Mouse (Mus musculus) ovary, postnatal 10 days (tissue): ENCODE data around the gene Bmp5.
"Not testable (repeated sequence)": the region's sequence is repeated elsewhere in the genome, so short reads cannot be mapped to it uniquely, and the experiment has no call there.

ENCODE experiments used
- DNase-seq: peaks from one replicate; pipeline ENCODE4 v3.0.0; 2022; ENCODE audit warnings: low spot score

Gene Bmp5

DNA sequence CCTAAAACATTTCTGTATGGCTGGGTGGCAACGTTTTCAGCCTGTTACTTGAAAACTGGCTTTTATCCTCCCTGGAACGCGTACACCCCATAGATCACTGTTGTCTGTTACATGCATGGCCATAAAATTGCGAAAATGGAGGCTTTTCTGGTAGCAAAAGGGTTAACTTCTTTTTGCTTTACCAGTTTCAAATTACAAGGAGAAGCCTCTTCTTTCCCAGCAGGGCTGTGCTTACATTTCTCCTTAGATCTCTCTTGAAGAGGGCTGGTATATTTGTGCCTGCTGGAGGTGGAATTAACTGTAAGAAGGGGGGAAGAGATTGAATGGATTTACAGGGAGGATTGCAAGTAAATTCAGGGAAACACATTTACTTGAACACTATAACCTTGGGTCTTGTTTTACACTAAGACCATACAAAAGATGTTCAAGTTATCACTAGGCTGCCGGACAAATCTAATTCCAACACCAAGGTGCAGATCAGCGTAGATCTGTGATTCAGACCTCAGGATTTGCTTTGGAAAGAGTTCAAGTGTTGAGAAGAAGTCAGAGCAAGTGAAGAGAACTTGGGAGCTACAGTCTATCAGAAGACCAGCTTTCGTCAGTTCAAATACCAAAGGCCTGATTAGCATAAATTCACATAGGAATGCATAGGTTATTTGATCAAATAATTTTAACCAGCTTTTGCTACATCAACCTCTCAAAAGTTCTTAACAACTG is at the start of gene Bmp5:
Bmp5 (plus strand) TSS at position 236 of the 717 bp plus-strand sequence.
- no peak for DNase-seq

DNA sequence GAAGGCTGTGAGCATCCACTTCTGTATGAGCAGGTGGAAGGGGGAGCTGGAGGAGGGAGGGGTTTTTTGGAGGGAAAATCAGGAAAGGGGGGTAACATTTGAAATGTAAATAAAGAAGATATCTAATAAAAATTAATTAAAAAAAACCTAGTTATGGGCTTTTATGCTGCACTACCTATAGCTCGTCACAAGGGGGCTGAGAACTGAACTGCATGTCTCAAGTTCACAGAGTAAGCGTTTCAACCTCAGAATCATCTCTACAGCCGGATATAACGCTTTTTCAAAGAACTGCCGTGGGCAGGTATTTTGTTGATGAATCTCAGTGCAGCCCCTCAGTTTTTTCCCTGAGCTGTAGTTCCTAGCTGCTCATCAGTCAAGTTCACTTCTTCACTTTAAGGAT is 15.1 kb upstream of the Bmp5 start:
- no peak for DNase-seq

DNA sequence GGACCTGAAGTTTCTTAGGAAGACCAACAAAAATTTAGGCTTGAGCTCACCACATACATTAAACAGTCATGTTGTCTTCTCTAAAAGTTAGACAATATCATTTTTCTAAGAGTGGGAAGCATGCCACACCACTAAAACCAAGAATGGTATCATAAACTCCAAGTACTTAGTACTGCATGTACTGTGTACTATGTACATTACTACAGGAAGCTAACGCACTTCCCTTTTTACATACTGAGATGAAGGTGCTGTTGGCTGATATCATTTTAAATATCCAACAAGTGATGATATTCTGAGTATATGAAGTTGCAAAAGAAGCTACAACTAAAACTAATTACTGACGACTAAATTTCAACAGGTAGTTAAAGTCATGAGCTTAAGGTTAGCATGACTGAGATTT is 13.6 kb upstream of the Bmp5 start:
- DNase-seq = no peak

DNA sequence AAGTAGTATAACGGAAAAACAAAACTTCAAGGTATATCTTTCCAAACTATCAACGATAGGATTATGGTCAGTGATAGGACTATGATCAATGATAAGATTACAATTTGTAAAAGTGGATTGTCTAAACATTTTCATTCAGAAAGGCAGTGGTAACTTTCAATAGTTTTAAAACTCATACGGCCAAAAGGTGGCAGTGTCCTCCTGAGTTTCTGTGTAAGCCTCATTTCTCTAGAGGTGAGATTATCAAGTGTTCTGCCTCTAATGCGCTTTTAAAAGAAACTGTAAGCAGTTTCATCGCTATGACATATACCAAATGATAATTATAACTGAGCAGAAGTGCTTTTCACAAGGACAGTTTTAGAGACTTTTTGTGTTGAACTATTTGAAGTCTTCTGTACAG is 12.7 kb upstream of the Bmp5 start:
- no peak for DNase-seq

DNA sequence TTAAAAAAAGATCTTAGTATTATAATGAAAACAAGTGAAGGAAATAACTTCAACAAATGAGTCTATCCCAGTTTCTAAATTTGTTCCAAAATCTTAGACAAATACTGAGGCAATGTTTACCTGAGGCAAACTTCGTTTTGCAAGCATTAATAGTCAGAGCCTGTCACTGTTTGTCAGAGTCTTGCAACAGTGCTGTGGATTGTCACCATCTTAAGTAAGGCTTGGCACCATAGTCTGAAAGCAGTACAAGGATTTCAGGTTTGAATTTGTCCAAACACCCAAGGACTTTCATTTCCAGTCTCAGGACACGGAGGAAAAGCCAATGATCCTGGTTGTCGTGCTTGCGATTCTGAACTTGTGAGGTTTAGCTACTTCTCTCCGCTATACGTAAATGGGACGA is 10.4 kb upstream of the Bmp5 start:
- no peak for DNase-seq

DNA sequence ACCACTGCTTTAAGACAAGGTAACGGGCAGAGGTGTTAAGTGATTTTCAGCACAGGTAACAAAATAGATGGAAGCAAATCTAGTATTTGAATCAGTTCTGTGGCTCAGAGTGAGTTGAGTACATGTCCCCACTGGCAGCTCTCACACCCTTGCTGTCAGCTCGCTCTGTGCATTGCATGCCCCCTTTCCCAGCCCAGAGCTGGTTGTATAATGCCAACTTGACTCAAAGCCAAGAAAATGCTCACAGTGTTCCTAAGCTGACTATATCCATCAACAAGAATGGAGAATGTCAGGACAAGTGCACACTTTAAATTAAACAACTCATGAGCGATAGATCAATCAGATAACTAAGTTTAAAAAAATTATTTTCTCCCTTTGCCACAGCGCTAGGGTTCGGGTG is 8.6 kb upstream of the Bmp5 start:
- DNase-seq = no peak

DNA sequence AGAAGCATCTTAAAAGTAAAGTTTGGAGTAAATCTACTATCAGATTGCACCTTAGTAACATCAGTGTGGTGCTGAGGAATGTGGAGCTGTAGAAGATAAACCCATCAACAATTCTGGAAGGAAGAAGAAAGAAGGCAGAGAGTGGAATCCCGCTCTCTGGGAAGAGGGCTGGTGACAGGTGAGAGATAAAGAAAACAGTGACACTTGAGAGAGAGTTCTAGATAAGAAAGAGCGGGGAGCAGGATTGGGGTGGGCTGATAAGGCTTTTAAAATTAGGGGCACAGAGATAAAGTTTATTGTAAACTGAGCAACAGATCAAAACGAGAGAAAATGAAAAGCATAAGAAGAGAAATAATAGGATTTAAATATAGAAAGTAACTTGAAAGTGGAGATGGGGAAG is 6.1 kb upstream of the Bmp5 start:
- DNase-seq = no peak

DNA sequence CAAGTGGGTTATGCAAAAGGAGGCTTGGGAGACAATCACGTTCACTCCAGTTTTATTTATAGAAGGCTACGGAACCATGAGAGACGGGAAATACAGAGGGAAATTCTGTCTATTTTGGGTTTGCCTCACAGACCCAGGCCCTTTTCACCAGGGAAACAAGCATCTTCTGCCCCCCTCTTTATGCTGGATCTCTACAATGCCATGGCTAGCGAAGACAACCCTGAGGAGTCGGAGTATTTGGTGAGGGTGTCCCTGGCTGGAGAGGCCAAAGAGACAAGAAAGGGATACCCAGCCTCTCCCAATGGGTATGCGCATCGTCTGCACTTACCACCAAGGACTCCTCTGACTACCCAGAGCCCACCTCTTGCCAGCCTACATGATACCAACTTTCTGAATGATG is 989 bp downstream of the Bmp5 start:
- DNase-seq = no peak

DNA sequence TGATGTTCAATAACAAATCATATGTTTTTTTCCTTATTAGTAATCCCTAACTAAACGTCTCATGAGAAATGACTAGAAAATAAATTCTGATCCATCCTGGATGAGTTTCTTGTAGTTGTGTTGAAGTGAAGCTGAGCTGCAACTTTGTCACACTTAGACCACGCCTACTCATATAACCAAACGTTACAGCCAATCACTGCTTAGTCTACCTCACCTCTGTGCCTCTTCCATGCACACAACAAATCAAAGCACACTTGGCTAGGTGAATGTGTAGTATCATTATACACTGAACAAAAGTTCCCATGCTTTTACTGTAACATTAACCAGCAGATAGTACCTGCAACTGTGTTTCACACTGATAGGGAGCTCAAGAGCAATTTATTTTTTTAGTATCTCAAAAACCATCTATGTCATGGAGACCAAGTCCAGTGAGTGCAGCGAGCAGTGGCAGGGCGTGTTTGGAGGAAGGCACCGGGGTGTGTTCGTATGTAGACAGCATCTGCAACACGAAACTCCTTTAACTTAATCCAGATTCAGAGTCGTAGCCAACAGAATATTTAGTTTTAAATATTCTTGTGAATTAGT is 3.7 kb downstream of the Bmp5 start:
- DNase-seq = no peak

DNA sequence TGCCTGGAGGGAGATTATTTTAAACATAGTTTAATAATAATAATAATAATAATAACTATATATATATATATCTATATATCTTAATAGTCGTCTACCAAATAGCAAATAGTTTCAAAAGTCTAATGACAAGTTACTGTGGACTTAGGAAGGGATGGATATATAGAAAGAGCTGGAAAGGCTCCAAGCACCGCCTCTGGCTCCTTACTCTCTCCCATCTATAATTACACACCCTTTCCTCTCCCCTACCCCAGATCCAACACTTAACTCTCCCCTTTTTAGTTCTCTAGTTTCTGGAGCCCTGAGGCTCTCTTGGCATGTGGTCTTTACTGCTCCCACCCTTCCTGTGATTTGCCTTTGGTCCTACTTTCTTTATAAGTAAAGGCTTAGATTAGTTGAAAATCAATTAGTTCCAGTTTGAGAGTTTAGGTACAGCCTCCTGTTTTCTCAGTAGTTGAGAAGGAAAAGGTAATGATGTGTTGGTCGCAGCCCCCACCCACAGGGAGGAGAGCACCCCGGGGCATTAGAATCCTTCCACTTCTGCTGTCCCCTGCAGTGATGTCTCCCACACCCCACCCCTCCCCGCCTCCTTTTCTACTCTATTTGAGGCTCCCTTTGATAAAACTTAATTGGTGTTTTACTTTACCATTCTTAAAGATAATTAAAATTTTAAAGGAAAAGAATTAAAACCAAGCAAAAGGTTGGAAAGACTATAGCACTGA is 5.6 kb downstream of the Bmp5 start:
- no peak for DNase-seq

DNA sequence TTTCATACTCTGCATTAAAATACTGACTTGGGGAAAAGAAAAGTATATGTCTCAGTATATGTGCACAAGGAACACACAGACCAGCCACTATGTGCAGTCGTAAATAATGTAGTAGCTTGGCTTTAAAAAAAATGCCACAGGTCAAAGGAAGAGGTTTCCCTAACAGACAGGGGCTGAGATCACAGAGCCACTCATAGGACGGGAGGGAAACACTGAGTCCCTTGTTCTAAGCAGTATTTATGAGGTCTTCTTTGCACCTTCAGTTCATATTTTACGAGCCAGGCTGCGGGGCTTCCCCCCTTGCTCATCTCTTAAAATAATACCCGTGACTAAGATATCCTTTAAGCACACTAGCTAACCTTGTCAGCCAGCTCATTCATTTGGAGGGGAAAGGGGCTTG is 6.4 kb downstream of the Bmp5 start:
- DNase-seq = no peak

DNA sequence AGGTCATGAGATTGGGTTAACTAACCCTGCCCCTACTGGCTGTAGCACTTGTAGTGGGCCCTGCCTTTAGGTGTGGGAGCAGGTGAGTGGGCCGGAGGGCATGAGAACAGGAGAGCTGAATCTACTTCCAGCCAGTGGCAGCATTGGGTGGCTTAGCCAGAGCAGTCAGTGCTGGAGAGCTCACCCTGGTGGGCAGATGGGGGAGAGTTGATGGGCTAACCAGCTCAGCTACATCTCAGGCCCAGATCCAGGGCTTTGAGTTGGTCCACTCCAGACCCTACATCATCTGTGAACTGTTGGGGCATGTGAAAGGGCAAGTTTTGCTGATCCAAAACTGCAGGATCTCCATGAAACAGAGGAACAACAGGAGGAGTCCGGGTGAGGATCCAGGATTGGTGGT is 8.4 kb downstream of the Bmp5 start:
- DNase-seq = no peak

DNA sequence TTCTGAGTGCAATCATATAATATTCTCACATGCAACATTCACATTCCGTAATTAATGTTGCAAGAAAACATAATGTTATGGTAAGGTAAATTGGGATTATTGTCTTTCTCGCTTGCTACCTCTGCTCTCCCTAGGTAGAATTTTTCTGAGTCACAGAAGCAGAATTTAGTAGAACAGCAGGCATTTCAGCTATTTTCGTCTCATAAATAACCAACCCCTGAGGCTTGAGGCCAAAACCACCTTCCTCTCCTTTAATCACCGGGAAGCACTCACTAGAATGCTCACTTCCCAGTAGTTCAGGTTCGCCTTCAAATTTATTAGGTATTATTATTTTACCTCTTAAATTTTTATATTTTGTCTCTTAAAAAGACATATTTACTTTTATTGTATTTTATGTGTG is 10.8 kb downstream of the Bmp5 start:
- DNase-seq = no peak

DNA sequence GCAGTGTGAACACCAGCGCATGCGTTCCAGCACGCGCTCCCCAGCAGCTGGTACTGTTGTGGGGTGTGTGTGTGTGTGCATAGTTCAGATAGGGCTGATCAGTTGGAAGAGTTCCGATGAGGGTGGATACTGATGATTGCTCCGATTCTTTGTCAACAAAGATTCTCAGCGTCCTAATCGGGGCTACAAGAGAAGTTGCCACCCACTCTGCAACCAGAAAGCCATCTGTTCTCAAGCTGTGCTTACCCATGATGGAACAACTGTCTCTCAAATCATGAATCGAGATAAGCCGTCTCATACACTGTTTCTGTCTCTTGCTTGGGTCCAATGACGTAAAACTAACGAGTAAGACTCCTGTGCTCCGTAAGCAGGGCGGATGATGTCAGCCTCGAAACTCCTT is 12.0 kb downstream of the Bmp5 start:
- no peak for DNase-seq

DNA sequence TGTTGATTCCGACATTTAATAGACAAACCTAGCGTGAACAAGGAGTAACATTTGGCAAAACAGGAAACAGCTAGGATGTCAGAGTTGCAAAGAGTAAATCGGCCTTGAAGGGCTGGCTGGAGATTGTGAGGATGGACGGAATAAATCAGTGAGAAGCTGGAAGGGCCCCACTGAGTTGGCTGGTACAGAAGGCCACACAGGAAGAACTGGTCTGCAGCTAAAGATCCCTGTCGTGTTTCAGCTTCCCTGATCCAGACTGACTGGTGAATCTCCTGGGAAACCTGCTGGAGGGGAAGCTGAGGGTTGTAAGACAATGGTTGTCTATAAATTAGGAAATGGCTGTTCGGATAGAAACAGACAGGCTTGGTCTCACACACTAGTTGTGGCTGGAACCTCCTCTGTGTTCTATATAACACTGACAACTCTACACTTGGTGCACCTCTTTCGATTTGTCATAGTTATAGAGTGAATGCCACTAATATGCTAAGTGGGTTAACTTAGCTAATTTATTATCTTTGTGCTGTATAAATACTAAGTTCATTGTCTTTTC is 14.8 kb downstream of the Bmp5 start:
- DNase-seq = no peak

DNA sequence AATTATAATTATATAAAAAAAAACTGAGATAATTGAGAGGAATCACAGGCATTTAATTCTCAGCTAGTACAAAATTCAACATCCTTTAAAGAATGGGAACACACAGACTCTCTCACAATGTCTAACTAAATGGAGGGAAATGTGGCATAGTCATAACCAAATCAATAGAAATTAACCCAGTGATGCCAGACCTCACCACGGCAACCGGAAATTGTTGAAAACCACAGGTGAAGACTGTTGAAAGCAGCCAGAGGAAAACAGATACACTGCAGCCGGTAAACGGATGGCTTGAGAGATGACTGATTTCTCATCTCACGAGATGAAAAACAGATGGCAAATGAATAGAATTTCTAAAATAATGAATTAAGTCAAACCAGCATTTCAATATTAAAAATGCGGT is 29.8 kb downstream of the Bmp5 start:
- no peak for DNase-seq

DNA sequence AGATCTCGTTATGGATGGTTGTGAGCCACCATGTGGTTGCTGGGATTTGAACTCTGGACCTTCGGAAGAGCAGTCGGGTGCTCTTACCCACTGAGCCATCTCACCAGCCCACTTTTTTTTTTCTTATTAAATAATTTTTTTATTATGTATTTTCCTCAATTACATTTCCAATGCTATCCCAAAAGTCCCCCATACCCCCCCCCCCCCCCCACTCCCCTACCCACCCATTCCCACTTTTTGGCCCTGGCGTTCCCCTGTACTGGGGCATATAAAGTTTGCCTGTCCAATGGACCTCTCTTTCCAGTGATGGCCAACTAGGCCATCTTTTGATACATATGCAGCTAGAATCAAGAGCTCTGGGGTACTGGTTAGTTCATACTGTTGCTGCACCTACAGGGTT is 33.0 kb downstream of the Bmp5 start:
- DNase-seq = not testable (repeated sequence)

DNA sequence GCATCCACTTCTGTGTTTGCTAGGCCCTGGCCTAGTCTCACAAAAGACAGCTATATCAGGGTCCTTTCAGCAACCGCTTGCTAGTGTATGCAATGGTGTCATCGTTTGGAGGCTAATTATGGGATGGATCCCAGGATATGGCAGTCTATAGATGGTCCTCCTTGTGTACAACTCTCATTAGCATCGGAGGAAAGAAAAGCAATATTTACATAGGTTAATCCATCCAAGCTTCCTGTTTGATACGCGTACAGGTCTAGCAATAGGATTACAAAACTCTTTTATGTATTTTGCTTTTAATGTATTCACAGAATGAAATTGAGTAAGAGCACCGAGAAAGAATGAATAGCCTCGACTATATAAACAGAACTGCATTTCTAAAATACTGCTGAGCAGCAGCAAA is 33.5 kb downstream of the Bmp5 start:
- DNase-seq = no peak

DNA sequence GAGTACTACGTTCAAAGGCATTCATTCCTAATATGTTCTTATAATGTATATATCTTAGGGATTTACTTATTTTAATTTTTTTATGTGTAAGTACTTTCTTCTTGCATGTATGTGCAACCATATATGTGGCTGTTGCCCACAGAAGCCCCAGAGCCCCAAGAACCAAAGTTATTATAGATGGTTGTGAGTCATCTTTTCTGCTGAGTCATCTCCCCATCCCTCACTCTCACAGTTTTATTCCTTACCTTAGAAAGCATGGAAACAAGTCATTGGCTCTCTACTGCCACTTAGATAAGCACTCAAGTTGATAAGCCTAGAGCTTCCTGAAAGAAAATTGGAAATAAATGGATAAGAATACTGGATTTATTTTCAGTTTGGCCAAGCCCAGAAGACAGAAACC is 40.0 kb downstream of the Bmp5 start:
- no peak for DNase-seq

DNA sequence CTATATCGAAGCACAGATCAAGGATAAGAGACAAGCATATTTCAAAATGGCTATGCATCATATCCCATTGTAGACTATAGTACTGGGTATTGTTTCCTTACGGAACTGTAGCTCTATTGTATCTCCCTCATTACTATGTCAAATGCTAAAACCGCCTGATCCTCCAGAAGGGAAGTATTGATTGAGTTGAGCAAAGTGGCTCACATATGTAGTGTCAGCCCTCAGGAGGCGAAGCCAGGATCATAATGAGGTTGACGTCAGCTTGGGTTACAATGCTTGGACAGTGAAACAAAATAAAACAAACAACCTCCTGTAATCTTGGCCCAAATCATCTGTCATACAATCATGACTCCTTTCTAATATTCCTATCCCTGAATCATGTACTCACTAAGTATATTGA is 43.2 kb downstream of the Bmp5 start:
- DNase-seq = no peak

DNA sequence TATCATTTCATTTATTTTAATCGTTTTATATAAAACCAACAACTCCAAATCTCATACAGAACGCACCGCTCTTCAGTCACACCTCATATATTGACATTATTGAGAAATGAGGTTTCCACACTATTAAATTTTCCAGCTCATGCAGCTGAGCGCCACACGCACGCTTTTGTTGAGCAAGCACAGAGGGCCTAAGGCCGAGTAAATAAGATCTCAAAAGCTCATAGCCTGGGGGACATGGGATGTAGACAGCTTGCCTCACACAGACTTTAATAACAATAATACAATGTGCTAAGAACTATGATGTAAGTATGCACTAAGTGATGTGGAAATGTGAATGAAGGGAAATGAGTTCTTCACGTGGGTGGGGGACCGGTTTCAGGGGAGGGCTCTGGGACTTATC is 57.3 kb downstream of the Bmp5 start:
- DNase-seq = no peak

DNA sequence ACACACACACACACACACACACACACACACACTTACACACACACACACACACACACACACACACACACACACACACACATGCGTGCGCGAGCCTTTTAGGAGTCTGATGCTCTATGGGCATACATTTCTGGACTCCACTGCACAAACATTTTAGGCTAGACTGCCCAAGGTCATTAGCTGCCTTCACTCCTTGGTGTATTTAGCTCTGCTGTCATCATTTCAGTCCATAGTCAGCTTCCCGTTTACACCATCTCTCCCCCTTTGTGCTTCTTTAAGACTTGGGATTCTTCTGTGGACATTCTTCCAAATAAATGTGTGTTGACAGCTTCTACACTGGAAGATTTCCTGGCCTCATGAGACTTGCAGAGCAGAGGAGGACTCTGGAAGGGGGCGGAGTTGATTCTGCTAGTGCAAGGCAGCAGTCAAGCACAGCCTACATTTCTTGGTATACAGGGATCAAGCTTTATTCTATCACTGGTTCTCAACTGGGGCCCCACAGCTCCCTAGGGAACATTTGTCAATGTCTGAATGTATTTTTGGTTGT is 58.1 kb downstream of the Bmp5 start:
- no peak for DNase-seq

DNA sequence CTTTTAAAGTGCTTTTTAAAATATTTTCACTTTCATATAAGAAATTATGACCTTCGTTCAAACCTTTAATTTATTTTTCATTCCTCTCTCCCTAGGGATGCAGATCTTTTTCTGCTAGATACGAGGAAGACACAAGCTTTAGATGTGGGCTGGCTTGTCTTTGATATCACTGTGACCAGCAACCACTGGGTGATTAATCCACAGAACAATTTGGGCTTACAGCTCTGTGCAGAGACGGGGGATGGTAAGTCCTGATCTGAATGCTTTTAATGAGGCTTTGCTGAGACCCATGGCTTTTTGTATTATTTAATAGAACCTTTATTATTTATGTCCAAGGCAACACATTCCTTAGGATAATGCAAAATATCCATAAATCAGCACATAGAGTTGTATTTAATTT is 64.3 kb downstream of the Bmp5 start:
- no peak for DNase-seq
